Mouse (Mus musculus): ENCODE results near the gene Klhdc7b. TPM values are rescaled to one million over a fixed set of nuclear protein-coding genes. Genes with fewer than 3 reads are reported as not detected.

Klhdc7b gene
- polyA plus RNA-seq, 1 experiment, result not detected

DNA sequence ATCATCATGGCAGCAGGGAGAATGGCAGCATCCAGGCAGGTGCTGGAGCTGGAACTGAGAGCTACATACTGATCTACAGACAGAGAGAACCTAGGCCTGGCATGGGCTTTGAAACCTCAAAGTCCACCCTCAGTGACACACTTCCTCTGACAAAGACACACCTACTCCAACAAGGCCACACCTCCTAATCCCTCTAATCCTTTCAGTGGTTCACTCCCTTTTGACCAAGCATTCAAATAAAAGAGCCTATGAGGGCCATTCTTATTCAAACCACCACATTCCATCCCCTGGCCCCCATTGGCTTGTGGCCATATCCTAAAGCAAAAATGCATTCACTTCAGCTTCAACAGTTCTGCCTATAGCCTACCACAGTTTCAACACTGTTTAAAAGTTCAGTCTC is 22.0 kb downstream of the Klhdc7b start:
- TF ChIP-seq GATA1 (IDR thresholded peaks at IDR 0.05; ENCODE audit: low read length) (no peak), TAL1 (IDR thresholded peaks at IDR 0.05; ENCODE audit: low read length) (no peak)
- no peaks in the 10 kb centered on the region for H3K36me3 ChIP-seq (ENCODE audit: control insufficient read depth)
- no peaks in the 10 kb centered on the region for H3K4me1 ChIP-seq (ENCODE audit: control insufficient read depth)
- H3K27me3 ChIP-seq (ENCODE audit: control insufficient read depth), result no peaks in the 10 kb centered on the region
- peaks cover 14% of the 10 kb centered on the region for H3K9me3 ChIP-seq (ENCODE audit: control insufficient read depth, low read length)
- no peak overlapping the region for H3K4me3 ChIP-seq (replicated peaks)

DNA sequence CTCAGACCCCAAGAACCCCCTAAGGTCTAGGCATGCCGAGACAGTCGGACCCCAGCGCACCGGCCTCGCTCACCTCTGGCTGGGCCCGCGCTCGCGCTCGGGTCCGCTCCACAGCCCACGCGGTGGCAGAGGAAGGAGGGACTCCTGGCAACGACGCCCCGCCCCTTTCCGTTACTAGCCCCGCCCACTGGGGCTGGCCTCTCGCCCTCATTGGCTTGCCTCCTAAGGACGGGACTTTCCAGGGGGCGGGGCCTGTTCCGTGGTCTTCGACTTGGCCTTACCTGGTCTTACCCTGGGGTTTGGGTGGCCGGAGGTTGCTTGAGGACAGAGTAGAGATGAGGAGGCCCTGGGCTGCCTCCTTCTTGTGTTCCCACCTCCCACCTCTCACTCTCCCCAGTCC is 25.4 kb downstream of the Klhdc7b start, which contains the start of gene Syce3:
TSS of gene Syce3 (minus strand) at position 386 of the 400 bp plus-strand sequence.
- H3K9me3 ChIP-seq (ENCODE audit: control insufficient read depth, low read length), result peaks cover 12% of the 10 kb centered on the region
- H3K36me3 ChIP-seq (ENCODE audit: control insufficient read depth), result no peaks in the 10 kb centered on the region
- no peaks in the 10 kb centered on the region for H3K27me3 ChIP-seq (ENCODE audit: control insufficient read depth)
- no peak within 1 kb of the TSS for H3K4me3 ChIP-seq (replicated peaks)
- no peak for TF ChIP-seq TAL1 (IDR thresholded peaks at IDR 0.05; ENCODE audit: low read length)
- no peak for TF ChIP-seq GATA1 (IDR thresholded peaks at IDR 0.05; ENCODE audit: low read length)
- H3K4me1 ChIP-seq (ENCODE audit: control insufficient read depth), result no peaks in the 10 kb centered on the region

DNA sequence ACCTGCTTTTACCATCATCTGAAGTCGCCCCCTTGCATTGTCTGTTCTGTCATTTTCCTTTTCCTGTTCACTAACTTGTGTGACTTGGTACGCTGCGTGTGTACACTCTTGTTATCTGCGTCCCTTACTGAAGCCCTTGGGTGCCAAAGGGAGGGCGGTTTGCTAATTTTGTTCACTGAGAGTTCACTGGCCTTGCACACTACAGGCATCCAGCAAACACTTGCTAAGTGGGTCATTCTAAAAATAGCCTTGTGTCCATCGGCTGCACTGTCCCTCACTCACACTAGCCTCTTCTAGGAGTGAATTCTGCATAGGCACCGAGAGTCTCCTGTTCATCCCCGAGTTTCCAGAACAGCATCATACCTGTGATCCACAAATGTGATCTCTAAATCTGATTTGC is 30.6 kb downstream of the Klhdc7b start:
- no peak overlapping the region for H3K4me3 ChIP-seq (replicated peaks)
- no peak for TF ChIP-seq GATA1 (IDR thresholded peaks at IDR 0.05; ENCODE audit: low read length)
- TF ChIP-seq TAL1 (IDR thresholded peaks at IDR 0.05; ENCODE audit: low read length), result no peak
- peaks cover 26% of the 10 kb centered on the region for H3K36me3 ChIP-seq (ENCODE audit: control insufficient read depth)
- no peaks in the 10 kb centered on the region for H3K27me3 ChIP-seq (ENCODE audit: control insufficient read depth)
- no peaks in the 10 kb centered on the region for H3K4me1 ChIP-seq (ENCODE audit: control insufficient read depth)
- peaks cover under 1% of the 10 kb centered on the region; the same call in 1 of the 2 replicates for H3K9me3 ChIP-seq (ENCODE audit: control insufficient read depth, low read length)

DNA sequence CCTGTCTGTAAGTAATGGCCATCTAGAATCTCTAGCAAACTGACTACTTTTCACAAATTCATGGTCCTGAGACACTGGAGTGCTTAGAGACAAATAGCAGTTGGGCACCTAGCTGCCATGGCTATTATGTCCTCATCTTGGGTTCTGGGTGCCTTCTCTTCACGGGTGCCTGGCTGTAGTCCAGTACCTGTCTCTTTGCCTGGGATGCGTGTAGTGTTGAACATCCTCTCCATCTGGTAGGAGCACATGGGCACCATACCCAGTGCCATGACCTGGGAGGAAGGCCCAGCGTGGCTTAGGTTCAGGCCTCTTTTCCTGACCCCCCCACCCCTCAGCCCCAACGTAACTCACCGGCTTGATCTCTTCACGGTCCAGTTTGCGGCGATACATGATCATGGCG is 37.2 kb downstream of the Klhdc7b start:
- Histone ChIP-seq H3K9me3 (ENCODE audit: control insufficient read depth, low read length) (no peaks in the 10 kb centered on the region), H3K4me1 (ENCODE audit: control insufficient read depth) (peaks cover 11% of the 10 kb centered on the region), H3K36me3 (ENCODE audit: control insufficient read depth) (peaks cover 64% of the 10 kb centered on the region), H3K27me3 (ENCODE audit: control insufficient read depth) (no peaks in the 10 kb centered on the region), H3K4me3 (replicated peaks) (no peak overlapping the region)
- no peak for TF ChIP-seq TAL1 (IDR thresholded peaks at IDR 0.05; ENCODE audit: low read length)
- no peak for TF ChIP-seq GATA1 (IDR thresholded peaks at IDR 0.05; ENCODE audit: low read length)

- H3K9me3 ChIP-seq (ENCODE audit: control insufficient read depth, low read length), result no peaks in the 10 kb centered on the region
- H3K4me1 ChIP-seq (ENCODE audit: control insufficient read depth), result peaks cover 26% of the 10 kb centered on the region
- no peak for TF ChIP-seq GATA1 (IDR thresholded peaks at IDR 0.05; ENCODE audit: low read length)
- TF ChIP-seq TAL1 (IDR thresholded peaks at IDR 0.05; ENCODE audit: low read length), result no peak
- H3K36me3 ChIP-seq (ENCODE audit: control insufficient read depth), result peaks cover 56% of the 10 kb centered on the region
- no peak overlapping the region for H3K4me3 ChIP-seq (replicated peaks)
- no peaks in the 10 kb centered on the region for H3K27me3 ChIP-seq (ENCODE audit: control insufficient read depth)
Observed at GRCm38 (mm10) chr15:89424621-89425020, 39.9 kb downstream of the Klhdc7b start.

DNA sequence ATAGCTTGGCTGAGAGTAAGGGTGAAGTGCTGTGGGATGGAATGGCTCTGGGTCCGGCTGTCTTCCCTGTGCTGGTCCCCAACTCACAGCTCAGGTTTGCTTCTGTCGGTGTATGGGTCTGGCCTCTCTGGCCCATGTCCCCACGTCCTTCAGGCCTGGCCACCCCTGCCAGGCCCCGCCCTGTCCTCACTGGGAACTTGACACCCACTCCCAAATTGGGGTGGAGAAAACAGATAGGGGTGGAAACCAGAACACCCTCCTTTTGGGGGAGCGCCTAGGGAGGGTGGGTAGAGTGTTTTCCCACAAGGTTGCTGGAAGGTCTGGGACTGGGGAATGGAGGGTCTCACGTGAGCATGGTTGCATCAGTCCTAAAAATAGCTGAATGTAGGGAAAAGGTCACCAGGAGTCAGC is 41.0 kb downstream of the Klhdc7b start, which contains the start of gene Cpt1b:
TSS of gene Cpt1b (minus strand) at position 153 of the 411 bp plus-strand sequence.
- H3K4me3 ChIP-seq (replicated peaks), result peak within 1 kb of the TSS; percentile 26
- TF ChIP-seq GATA1 (IDR thresholded peaks at IDR 0.05; ENCODE audit: low read length), result no peak
- TF ChIP-seq TAL1 (IDR thresholded peaks at IDR 0.05; ENCODE audit: low read length), result no peak

GRCm38 (mm10) chr15:89426716-89427115 is 42.0 kb downstream of the Klhdc7b start:
- Histone ChIP-seq H3K36me3 (ENCODE audit: control insufficient read depth) (peaks cover 45% of the 10 kb centered on the region), H3K9me3 (ENCODE audit: control insufficient read depth, low read length) (no peaks in the 10 kb centered on the region), H3K4me1 (ENCODE audit: control insufficient read depth) (peaks cover 40% of the 10 kb centered on the region), H3K27me3 (ENCODE audit: control insufficient read depth) (no peaks in the 10 kb centered on the region), H3K4me3 (replicated peaks) (no peak overlapping the region)
- TF ChIP-seq TAL1 (IDR thresholded peaks at IDR 0.05; ENCODE audit: low read length), result no peak
- no peak for TF ChIP-seq GATA1 (IDR thresholded peaks at IDR 0.05; ENCODE audit: low read length)

More for the DNA sequence above, 41.0 kb downstream of the Klhdc7b start, which contains the start of gene Cpt1b:
- Histone ChIP-seq H3K4me1 (ENCODE audit: control insufficient read depth) (peaks cover 32% of the 10 kb centered on the region), H3K36me3 (ENCODE audit: control insufficient read depth) (peaks cover 47% of the 10 kb centered on the region), H3K9me3 (ENCODE audit: control insufficient read depth, low read length) (no peaks in the 10 kb centered on the region), H3K27me3 (ENCODE audit: control insufficient read depth) (no peaks in the 10 kb centered on the region)

- Histone ChIP-seq H3K27me3 (ENCODE audit: control insufficient read depth) (no peaks in the 10 kb centered on the region), H3K36me3 (ENCODE audit: control insufficient read depth) (peaks cover 43% of the 10 kb centered on the region), H3K9me3 (ENCODE audit: control insufficient read depth, low read length) (no peaks in the 10 kb centered on the region), H3K4me1 (ENCODE audit: control insufficient read depth) (peaks cover 46% of the 10 kb centered on the region), H3K4me3 (replicated peaks) (peak overlapping the region; percentile 97)
- no peak for TF ChIP-seq GATA1 (IDR thresholded peaks at IDR 0.05; ENCODE audit: low read length)
- no peak for TF ChIP-seq TAL1 (IDR thresholded peaks at IDR 0.05; ENCODE audit: low read length)
Observed at GRCm38 (mm10) chr15:89428136-89428790, 43.5 kb downstream of the Klhdc7b start.

DNA sequence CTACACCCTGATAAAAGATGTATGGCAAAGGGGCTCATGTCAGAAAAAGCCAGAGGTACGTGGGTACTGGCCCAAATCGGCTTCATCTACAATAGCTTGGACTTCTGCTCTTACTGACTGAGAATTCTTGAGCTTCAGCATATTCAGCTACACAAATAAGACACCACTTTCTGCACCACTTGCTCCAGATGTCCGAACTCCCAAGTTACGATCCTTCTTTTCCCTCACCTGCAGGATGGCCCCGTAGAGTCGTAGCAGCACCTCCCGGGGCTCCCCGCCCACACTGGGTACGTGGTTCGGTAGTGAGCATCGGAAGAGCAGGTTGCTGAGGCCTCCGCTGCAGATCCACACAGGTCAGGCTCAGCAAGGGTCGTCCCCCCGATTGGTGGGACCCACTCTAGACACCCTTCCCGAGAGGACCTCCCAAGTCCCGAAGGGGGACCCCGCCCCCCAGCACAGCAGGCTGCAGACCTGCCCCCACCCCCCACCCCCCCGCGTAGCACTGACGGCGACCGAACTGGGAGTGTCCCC is 44.2 kb downstream of the Klhdc7b start:
- TF ChIP-seq GATA1 (IDR thresholded peaks at IDR 0.05; ENCODE audit: low read length) (no peak), TAL1 (IDR thresholded peaks at IDR 0.05; ENCODE audit: low read length) (no peak)
- peaks cover 38% of the 10 kb centered on the region for H3K36me3 ChIP-seq (ENCODE audit: control insufficient read depth)
- H3K27me3 ChIP-seq (ENCODE audit: control insufficient read depth), result no peaks in the 10 kb centered on the region
- peaks cover 46% of the 10 kb centered on the region for H3K4me1 ChIP-seq (ENCODE audit: control insufficient read depth)
- H3K4me3 ChIP-seq (replicated peaks), result peak overlapping the region; percentile 97
- no peaks in the 10 kb centered on the region for H3K9me3 ChIP-seq (ENCODE audit: control insufficient read depth, low read length)

Data from erythroblast, embryonic 14.5 days (primary cell).